Mouse (Mus musculus) lung, embryonic 14.5 days (tissue): ENCODE measurements at regions not wholly inside any gene's neighbourhood (a gene's known extent, or its start where the extent isn't known, plus 50 kb on each side); places are given as distances from the start of the nearest gene placed in this dataset.
A peak's percentile ranks its signal among the peaks of the same experiment; 100 is the strongest.

Experiments used
- ATAC-seq: fragments of 200-750 bp; cut with Nextera tagmentation; 2 replicates; pipeline ENCODE4 v1.8.0; 2017; ENCODE audit warnings: mild to moderate bottlenecking, moderate TSS enrichment, moderate library complexity; ENCODE audit not compliant: insufficient read depth
- DNase-seq: peaks from one replicate; pipeline ENCODE4 v3.0.0-alpha.2; 2015
- H3K27ac ChIP-seq: fragments of 300-500 bp; sonication (generic); 2 replicates; pipeline ENCODE4 v1.5.1; 2014; ENCODE audit warnings: low read depth, mild to moderate bottlenecking, moderate library complexity
- H3K27me3 ChIP-seq: fragments of 300-500 bp; sonication (generic); 2 replicates; pipeline ENCODE4 v1.6.1; 2014; ENCODE audit warnings: low read length, control low read depth; ENCODE audit not compliant: insufficient read depth
- H3K36me3 ChIP-seq: fragments of 300-500 bp; sonication (generic); 2 replicates; pipeline ENCODE4 v1.6.1; 2014; ENCODE audit warnings: control low read depth; ENCODE audit not compliant: insufficient read depth
- H3K4me1 ChIP-seq: fragments of 300-500 bp; sonication (generic); 2 replicates; pipeline ENCODE4 v1.6.1; 2014; ENCODE audit warnings: antibody characterized with exemption, control low read depth; ENCODE audit not compliant: insufficient read depth
- H3K4me2 ChIP-seq: fragments of 300-500 bp; sonication (generic); 2 replicates; pipeline ENCODE4 v1.6.1; 2014; ENCODE audit warnings: mild to moderate bottlenecking
- H3K4me3 ChIP-seq: fragments of 300-500 bp; sonication (generic); 2 replicates; pipeline ENCODE4 v1.5.1; 2014; ENCODE audit warnings: low read depth, low read length
- H3K9ac ChIP-seq: fragments of 300-500 bp; sonication (generic); 2 replicates; pipeline ENCODE4 v1.6.1; 2014
- H3K9me3 ChIP-seq: fragments of 300-500 bp; sonication (generic); 2 replicates; pipeline ENCODE4 v1.6.1; 2016; ENCODE audit warnings: low read depth, low read length, control low read depth
- CTCF ChIP-seq: IDR thresholded peaks from 2 replicates; pipeline ENCODE4 v1.5.1; 2016; ENCODE audit warnings: antibody characterized with exemption, low read depth
- whole genome bisulfite sequencing: fragments of 180-500 bp; shearing (Covaris S2); extraction: QIAGEN DNeasy Blood & Tissue Kit; methylation state at CpG from one replicate; pipeline ENCODE4 v1.1.7; 2014; 5-methylcytosine and 5-hydroxymethylcytosine counted together

DNA sequence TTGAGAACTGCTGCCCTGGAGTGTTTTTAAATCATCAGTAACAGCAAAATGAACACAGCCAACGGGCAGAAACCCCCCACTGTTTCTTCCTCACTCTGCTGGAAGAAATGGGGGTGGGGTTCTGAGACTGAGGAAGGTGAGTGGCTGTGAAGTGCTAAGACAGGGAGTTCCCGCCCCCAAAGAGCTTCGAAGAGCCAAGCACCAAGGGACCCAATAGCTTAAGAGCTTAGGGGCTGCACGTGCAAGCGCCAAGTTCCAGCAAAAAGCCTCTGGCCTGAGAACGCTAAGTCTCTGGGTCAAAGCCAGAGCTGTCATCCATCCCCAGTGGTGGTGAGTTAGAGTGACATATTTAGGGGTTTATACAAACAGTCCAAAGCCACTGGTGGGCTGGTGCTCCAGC is 55.1 kb upstream of the Pcbd1 start:
- 18% methylated on average over 6 of the region's 6 CpGs for WGBS

DNA sequence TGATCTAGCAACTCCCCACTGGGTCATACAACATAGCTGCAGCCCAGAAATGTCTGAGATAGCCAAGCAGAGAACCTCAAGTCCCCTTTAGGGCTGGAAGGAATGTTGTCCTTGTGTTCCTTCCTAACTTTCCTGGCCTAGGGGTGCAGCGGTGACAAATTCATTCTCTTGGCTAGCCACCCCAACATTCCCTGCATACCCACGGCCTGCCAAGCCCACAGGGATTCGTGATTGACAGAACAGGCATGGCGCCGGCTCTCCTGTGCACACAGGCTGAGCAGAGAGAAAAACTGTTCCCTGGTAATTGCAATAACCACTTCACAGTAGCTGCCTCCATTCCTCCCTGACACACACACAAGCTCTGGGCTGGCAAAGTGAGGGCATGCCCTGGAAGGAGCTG is 60.5 kb upstream of the Pcbd1 start:
- H3K36me3 ChIP-seq: no peaks in the 10 kb centered on the region
- H3K9ac ChIP-seq: no peak overlapping the region
- H3K4me3 ChIP-seq: no peak overlapping the region
- no peaks in the 10 kb centered on the region for H3K27me3 ChIP-seq
- TF ChIP-seq CTCF: no peak
- ATAC-seq (no peak), DNase-seq (no peak)
- H3K9me3 ChIP-seq: no peaks in the 10 kb centered on the region
- no peaks in the 10 kb centered on the region for H3K4me1 ChIP-seq
- H3K27ac ChIP-seq: no peak overlapping the region
- no peak overlapping the region for H3K4me2 ChIP-seq
- 79% methylated on average over 5 of the region's 5 CpGs for WGBS

More for the DNA sequence above, 55.1 kb upstream of the Pcbd1 start:
- Histone ChIP-seq H3K36me3 (no peaks in the 10 kb centered on the region), H3K27me3 (no peaks in the 10 kb centered on the region), H3K4me2 (no peak overlapping the region), H3K9me3 (no peaks in the 10 kb centered on the region), H3K4me3 (no peak overlapping the region), H3K27ac (no peak overlapping the region), H3K9ac (no peak overlapping the region), H3K4me1 (peaks cover 4% of the 10 kb centered on the region; the same call in 1 of the 2 replicates)
- no peak for TF ChIP-seq CTCF
- peak; percentile 72 for DNase-seq
- ATAC-seq: peak; percentile 44; the same call in 1 of the 2 replicates

DNA sequence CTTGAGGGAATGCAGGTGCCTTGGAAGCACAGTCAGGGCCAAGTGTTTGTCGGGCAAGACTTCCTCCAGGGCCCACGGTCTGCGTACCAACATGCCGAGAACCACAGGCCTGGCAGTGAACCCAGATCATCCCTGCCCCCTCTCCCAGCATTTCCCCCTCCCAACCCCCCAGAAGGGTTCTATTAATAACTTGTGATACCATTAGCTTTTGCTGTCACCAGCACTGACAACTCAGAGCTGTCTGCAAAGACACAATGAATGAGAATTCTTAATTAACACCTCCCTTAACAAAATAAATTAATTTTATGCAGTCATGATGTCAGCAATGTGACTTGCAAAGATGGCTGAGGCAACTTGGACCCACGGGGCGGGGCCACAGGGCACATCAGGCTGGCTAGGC is 61.9 kb upstream of the Pcbd1 start:
- WGBS: 70% methylated on average over 6 of the region's 6 CpGs

DNA sequence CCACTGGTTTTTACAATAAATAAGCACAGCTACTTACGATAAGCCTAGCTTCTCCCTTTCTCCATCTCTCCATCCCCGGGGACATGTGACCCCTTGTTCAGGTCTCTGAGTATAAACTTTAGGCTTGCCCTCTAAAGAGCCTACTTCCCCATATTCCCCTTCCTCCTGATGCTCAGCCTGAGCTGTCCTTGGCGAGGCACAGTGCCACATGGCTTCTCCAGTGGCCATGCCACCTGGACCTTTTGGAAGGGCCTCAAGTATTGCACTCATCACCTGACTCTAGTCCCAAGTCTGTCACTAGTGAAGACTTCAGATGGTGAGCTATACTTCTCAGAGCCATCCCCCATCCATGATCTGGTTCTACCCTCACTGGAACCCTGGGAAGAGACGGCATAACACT is 64.1 kb upstream of the Pcbd1 start:
- Histone ChIP-seq H3K27me3 (no peaks in the 10 kb centered on the region), H3K4me3 (no peak overlapping the region), H3K9me3 (no peaks in the 10 kb centered on the region), H3K9ac (no peak overlapping the region), H3K4me2 (no peak overlapping the region), H3K36me3 (no peaks in the 10 kb centered on the region), H3K4me1 (no peaks in the 10 kb centered on the region), H3K27ac (no peak overlapping the region)
- no peak for ATAC-seq
- no peak for DNase-seq
- 63% methylated on average over 4 of the region's 4 CpGs for WGBS
- no peak for TF ChIP-seq CTCF

More for the DNA sequence above, 61.9 kb upstream of the Pcbd1 start:
- Histone ChIP-seq H3K27ac (no peak overlapping the region), H3K4me3 (no peak overlapping the region), H3K4me1 (no peaks in the 10 kb centered on the region), H3K9ac (no peak overlapping the region), H3K4me2 (no peak overlapping the region), H3K27me3 (no peaks in the 10 kb centered on the region), H3K36me3 (no peaks in the 10 kb centered on the region), H3K9me3 (no peaks in the 10 kb centered on the region)
- DNase-seq: no peak
- no peak for TF ChIP-seq CTCF
- ATAC-seq: no peak

DNA sequence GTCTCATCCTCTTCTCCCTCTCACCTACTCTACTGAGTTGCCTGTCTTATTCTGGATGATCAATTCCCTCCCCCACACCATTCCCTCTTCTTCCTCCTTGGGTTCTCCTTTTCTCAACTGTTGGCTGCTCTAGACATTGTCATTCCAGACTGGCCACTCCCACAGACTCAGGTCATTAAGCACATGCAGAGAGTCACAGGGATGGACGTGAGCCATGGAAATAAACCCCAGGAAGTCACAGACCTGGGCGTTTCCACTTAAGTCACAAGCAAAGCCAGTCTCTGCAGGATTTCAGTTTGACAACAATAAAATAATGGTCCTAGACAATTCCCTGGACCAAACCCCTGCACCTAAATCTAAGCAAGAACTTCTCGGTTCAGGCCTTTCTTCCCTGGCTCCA is 65.0 kb upstream of the Pcbd1 start:
- TF ChIP-seq CTCF: no peak
- DNase-seq: no peak
- H3K9me3 ChIP-seq: no peaks in the 10 kb centered on the region
- H3K4me2 ChIP-seq: no peak overlapping the region
- 46% methylated on average over 3 of the region's 3 CpGs for WGBS
- H3K9ac ChIP-seq: no peak overlapping the region
- no peaks in the 10 kb centered on the region for H3K36me3 ChIP-seq
- ATAC-seq: no peak
- no peaks in the 10 kb centered on the region for H3K27me3 ChIP-seq
- H3K27ac ChIP-seq: no peak overlapping the region
- H3K4me3 ChIP-seq: no peak overlapping the region
- no peaks in the 10 kb centered on the region for H3K4me1 ChIP-seq

DNA sequence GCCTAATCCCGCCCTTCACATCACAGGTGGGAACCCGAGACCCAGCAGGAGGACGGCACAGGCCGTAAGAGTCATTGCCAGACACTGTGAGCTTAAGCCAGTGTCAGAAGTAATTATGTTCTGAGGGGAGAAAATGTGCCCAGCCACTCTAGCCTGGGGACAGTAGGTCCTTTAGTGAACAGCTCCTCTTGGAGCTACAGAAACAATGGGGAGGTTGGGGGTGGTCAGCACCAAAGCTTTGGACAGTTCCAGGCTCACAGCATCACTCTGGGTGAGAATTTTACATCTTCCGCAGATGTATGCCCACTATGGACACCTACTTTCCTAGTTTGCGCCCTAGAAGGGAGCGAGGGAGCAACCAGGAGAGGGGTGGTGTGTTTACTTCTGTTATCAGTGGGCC is 65.7 kb upstream of the Pcbd1 start:
- WGBS: 25% methylated on average over 7 of the region's 7 CpGs

DNA sequence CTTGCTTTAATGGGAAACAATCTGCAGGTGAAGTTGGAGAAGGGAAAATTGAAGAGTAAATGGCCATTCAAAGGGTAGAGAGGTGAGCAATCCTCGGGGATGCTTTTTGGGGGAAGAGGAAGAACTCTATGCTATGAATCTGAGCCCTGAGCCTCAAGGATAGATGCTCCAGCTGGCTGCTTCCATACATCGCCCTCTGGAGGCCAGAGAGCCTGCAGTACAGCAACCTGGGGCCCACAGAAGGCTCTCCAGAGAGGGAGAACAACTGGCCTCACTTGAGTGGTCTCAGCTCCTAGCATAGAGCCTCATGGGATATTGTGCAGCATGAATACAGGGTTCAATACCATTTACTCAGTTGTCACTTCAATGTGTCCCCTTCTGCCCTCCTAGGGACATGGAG is 69.6 kb upstream of the Pcbd1 start:
- no peaks in the 10 kb centered on the region for H3K27me3 ChIP-seq
- no peak for ATAC-seq
- no peak overlapping the region for H3K27ac ChIP-seq
- no peaks in the 10 kb centered on the region for H3K36me3 ChIP-seq
- no peak overlapping the region for H3K4me3 ChIP-seq
- DNase-seq: peak; percentile 14
- peak; percentile 40 for TF ChIP-seq CTCF
- 8% methylated on average over 2 of the region's 2 CpGs for WGBS
- no peak overlapping the region for H3K4me2 ChIP-seq
- no peak overlapping the region for H3K9ac ChIP-seq
- H3K9me3 ChIP-seq: no peaks in the 10 kb centered on the region
- H3K4me1 ChIP-seq: no peaks in the 10 kb centered on the region

More for the DNA sequence above, 65.7 kb upstream of the Pcbd1 start:
- DNase-seq (peak; percentile 84), ATAC-seq (no peak)
- Histone ChIP-seq H3K27ac (no peak overlapping the region), H3K27me3 (no peaks in the 10 kb centered on the region), H3K4me1 (no peaks in the 10 kb centered on the region), H3K4me2 (no peak overlapping the region), H3K36me3 (no peaks in the 10 kb centered on the region), H3K4me3 (no peak overlapping the region), H3K9me3 (no peaks in the 10 kb centered on the region), H3K9ac (no peak overlapping the region)
- no peak for TF ChIP-seq CTCF

DNA sequence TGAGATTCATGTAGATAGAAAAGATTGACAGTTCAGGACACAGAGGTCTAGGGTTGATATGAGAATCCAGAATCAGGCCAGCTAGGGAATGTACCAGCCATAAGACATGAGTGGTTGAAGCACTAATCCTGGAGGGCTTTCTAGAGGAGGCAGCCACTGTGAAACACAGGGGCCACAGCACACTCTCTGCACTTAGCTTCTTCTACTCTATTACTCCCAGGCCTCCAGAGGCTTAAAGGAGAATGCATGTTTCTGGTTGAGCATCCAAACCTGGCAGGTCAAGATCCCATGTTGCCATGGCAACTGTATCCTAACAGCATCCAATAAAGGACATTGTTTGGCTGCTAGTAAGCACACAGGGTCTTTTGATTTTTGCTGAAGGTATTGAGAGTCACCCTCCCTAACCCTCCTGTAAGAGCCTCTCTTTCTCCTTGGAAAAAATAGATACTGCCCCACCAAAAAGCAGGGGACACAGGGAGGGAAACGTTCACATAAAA is 76.9 kb upstream of the Pcbd1 start:
- H3K4me2 ChIP-seq: no peak overlapping the region
- 77% methylated on average over 1 of the region's 1 CpGs for WGBS
- no peak overlapping the region for H3K27ac ChIP-seq
- H3K9ac ChIP-seq: no peak overlapping the region
- H3K9me3 ChIP-seq: no peaks in the 10 kb centered on the region
- TF ChIP-seq CTCF: no peak
- no peaks in the 10 kb centered on the region for H3K4me1 ChIP-seq
- no peak for DNase-seq
- no peak for ATAC-seq
- H3K27me3 ChIP-seq: no peaks in the 10 kb centered on the region
- H3K36me3 ChIP-seq: no peaks in the 10 kb centered on the region
- no peak overlapping the region for H3K4me3 ChIP-seq
